Mouse (Mus musculus): ENCODE data around the gene Npepps.
"Not testable (repeated sequence)": the region's sequence is repeated elsewhere in the genome, so short reads cannot be mapped to it uniquely, and the experiment has no call there.

Npepps gene

DNA sequence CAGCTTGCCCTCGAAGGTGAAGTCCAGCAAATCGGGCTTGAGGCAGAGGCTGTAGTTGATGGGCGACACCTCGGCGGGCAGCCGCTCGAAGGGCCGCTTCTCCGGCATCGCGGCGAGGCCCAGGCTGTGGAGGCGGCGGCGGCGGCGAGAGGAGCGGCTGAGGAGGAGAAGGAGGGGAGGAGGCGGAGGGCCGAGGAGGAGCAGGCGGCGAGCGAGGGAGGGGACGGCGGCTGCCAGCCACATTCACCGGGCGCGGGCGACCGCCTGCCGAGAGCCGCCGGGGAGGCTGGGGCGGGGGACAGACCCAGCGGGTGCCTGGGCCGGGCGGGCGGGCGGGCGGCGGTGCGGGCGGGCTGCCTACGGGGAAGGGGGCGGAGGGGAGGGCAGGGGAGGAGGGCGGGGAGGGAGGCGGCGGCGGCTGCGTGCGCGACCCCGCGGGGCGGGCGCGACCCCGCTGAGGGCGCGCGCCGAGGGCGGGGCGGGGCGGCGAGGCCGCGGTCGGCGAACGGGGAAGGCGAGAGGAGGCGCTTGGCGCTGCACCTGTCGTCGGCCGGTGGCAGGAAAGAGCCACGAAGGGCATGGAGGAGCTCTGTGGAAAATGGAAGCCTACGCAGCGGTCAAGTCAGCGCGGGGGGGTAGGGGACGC, at the start of gene Npepps:
TSS of gene Npepps (minus strand) at position 423 of the 646 bp plus-strand sequence.
- DNase-seq (ENCODE audit: low spot score): peak; percentile 78

DNA sequence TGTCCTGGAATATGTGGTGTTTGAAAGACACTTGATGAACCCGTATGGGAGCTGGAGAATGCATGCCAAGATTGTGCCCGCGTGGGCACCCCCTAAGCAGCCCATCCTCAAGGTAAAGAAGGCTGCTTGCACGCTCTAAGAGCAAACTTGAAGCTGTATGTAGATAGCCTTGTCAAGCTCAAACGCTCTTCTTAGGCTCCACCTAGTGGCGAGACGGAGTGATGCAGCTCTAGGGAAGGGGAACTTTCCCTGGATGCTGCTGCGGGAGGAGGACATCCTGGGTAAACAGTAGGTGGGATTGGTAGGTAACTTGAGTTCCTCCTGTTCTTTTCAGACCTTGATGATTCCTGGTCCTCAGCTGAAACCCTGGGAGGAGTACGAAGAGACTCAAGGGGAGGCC, 47.7 kb upstream of the Npepps start:
- DNase-seq (ENCODE audit: low spot score): peak; percentile 85

- no peak for DNase-seq (ENCODE audit: low spot score)
Observed at GRCm38 (mm10) chr11:97325224-97325623, 44.8 kb upstream of the Npepps start.

- not testable (repeated sequence) for DNase-seq (ENCODE audit: low spot score)
Observed at GRCm38 (mm10) chr11:97321894-97322600, 41.6 kb upstream of the Npepps start.

DNA sequence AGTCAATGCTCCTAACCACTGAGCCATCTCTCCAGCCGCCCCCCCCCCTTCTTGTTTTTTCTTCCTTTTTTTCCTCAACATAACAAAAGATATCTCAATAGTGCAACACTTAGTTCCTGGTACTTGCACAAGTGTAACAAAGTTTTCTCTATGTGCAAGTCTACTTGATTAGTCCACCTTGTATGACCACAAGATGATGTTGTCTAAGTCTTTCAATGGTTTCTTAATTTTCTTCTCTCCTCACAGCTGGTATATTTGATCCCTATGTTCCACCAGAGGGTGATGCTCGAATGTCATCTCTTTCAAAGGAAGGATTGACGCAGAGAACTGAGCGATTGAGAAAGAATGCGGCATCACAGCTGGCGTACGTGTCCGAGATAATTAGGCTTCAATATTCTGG, 40.8 kb upstream of the Npepps start:
- no peak for DNase-seq (ENCODE audit: low spot score)

GRCm38 (mm10) chr11:97315504-97316503, 35.4 kb upstream of the Npepps start, which contains the start of gene Mrpl45:
Gene Mrpl45, plus strand, starts transcription at chr11:97315716.
- DNase-seq (ENCODE audit: low spot score): peak; percentile 99

- no peak for DNase-seq (ENCODE audit: low spot score)
Observed at GRCm38 (mm10) chr11:97314751-97315503, 34.5 kb upstream of the Npepps start.

- DNase-seq (ENCODE audit: low spot score): peak; percentile 54
Observed at GRCm38 (mm10) chr11:97314110-97314509, 33.7 kb upstream of the Npepps start.

DNA sequence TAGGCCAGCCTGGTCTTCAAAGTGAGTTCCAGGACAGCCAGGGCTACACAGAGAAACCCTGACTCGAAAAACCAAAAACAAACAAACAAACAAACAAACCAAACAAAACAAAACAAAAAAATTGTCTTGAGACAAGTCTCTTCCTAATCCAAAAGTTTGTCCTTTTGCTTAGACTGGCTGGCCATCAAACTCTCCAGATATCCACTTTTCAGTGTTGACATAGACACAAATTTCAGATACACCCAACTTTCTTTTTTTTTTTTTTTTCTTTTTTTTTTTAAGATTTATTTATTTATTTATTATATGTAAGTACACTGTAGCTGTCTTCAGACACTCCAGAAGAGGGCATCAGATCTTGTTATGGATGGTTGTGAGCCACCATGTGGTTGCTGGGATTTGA, 32.4 kb upstream of the Npepps start:
- not testable (repeated sequence) for DNase-seq (ENCODE audit: low spot score)

DNA sequence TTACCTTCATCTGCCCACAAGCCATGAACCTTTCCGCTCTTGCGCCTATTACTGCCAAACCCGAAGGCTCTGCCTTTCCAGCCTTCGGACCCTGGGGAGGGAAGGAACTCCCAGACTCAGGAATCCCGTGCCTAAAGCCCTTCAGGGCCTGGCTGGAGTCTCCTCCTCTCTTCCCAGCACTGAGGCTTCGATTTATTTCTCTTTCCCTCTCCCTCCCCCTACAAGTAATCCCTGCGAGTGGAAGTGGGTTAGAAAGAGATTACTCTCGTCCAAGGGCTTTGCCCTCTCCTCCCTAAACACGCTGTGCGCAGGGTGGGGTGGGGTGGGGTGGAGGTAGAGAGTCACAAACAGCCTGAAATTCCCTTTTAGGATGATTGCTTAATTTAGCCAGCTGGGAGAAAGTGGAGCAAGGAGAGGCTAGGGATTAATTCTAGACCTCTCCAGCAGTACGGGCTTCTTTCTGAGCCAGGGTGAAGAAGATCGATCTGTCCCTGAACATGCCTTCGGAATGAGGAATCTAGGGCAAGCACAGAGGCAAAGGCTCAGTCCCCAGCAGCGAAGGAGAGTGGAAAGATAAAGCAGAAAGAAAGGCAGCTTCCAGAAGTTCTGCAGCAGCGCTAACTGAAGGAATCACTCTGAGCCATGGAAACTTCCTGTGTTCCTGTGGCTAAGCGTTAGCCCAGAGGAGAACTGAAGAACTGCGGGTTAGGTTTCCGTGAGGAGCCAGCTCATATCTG, 30.6 kb upstream of the Npepps start:
- peak; percentile 82 for DNase-seq (ENCODE audit: low spot score)

GRCm38 (mm10) chr11:97309911-97310571, 29.6 kb upstream of the Npepps start:
- peak; percentile 95 for DNase-seq (ENCODE audit: low spot score)

DNA sequence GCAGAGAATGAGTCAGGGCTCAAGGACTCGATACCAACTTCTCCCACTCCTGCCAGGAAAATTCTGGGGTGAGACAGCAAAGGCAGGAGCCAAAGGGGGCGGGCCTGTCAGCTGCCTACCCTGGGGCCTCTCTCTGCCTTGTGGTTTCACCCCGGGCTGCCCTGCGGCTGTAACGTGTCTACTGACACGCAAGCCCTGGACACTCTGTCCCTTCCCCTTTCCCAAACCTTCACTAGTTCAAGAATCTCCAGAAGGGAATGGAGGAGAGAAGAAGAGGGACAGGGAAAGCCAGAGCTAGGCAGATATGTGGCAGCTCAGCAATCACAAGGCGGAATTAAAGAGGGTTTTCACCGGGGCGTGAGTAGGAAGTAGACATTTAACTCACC, 29.0 kb upstream of the Npepps start:
- peak; percentile 58 for DNase-seq (ENCODE audit: low spot score)

DNA sequence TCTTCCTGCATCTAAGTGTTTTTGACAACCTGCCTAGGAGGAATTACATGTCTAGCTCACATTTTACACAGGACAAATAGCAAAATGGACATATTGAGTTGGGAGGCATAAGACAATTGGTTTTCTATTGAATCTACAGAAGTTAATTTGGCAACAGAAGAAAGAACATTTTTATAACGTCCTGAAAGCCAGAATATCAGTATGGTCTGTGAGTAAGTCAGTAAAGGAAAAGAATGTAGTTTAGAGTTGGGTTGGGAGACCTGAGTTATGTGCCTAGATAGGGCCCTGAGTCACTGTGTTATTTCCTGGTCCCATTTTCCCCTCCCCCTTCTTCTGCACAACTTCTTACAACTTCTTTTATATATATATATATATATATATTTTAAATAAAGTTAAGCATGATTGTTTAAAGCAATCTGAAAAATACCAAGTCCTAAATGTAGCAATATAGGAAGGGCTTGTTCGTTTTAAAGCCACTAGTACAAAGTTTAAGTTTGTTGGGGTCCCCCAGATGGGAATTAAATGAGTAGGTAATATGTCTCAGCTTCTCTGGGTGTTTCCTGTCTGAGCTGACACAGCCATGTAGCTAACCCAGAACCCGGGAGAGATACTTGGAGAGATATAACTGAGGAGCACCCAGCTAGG, 28.5 kb upstream of the Npepps start:
- no peak for DNase-seq (ENCODE audit: low spot score)

DNA sequence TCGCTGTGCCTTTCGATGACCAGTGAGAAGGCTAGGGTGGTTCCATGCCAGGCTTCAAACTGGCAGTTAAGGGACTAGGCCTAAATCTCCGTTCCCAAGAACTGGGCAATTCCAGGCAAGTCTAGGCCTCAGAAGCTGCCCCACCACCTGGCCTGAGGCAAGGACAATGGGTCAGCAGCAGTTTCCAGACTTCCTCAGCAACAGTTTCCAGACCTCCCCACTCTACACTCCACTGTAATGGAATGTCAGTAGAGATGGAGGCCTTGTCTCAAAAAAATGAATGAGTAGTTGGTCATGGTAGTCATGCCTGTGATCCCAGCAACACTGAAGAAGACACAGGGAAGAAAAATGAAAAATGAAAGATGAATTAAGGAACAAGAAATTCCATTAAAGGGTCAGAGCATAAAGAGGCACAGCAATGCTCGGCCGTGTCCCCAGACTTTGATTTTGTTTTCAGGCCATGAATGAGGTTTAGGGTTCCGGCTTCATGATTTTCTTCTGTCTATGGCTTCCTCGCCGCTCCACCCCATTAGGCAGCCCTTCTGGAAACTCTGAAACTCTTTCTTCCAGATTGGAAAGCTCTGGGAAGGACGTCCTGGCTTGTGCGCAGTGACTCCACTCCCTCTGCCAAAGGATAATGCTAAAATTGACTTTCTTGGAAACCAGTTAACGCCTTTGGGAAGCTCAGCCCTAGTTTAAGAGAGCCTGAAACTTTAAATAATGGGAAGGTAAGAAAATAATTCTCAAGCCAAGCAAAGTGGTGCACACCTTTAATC, 27.0 kb upstream of the Npepps start:
- DNase-seq (ENCODE audit: low spot score): no peak

DNA sequence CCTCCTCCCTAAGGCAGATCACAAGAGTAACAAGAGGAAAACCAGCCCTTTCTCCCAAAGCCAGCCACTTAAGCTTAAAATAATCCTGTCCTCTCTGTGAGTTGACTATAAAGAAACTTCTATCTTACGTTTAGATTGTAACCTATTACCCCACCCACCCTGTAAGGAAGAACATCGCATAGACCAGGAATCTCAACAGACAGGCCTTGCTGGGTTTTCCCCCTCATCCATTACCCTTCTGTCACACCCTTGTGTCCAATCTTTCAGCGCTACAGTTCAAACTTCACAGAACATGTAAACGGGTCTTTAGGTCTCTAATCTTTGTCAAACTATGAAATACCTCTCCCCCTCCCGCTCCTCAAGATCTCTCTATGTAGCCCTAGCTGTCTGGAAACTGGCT, 24.2 kb upstream of the Npepps start:
- DNase-seq (ENCODE audit: low spot score): no peak

GRCm38 (mm10) chr11:97302231-97302781, 21.9 kb upstream of the Npepps start:
- DNase-seq (ENCODE audit: low spot score): no peak

DNA sequence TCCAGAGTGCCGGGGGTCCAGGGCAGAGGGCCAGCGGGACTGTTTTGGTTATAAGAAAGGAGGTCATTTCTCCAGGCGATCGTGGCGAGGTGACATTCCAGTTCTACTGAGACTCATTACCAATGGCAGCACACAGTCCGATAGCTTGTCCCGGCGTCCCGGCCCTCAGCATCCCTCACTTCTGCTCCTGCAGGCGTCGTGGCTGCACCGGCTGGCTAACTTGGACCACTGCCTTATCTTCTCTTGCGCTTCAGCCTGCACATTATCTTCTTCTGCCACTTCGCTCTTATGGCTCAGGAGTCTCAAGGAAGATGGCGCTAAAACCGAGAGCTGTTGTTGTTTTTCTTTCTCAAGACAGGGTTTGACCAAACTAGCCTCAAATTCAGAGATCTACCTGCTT, 21.0 kb upstream of the Npepps start:
- DNase-seq (ENCODE audit: low spot score): no peak

DNA sequence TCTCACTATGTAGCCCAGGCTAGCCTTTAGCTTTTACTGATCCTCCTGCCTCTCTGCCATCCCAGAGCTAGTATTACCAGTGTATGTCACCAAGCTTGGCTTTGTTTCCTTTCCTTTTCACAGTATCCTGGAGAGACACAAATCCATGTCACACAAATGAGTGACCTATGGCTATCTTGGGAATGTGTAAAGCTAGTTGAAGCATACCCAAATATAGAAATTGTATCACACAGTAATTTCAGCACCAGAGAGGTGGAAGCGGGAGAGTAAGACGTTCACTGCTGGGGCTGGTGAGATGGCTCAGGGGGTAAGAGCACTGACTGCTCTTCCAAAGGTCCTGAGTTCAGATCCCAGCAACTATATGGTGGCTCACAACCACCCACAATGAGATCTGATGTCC, 19.5 kb upstream of the Npepps start:
- no peak for DNase-seq (ENCODE audit: low spot score)

- no peak for DNase-seq (ENCODE audit: low spot score)
Observed at GRCm38 (mm10) chr11:97296542-97296941, 16.1 kb upstream of the Npepps start.

Data from embryo, embryonic 10.5 days (tissue).